Mouse (Mus musculus) olfactory bulb, adult 2 months (tissue): ENCODE measurements around the gene Gabrr2.

ENCODE experiments used
- CTCF ChIP-seq: fragments of 200-500 bp; IDR thresholded peaks from 2 replicates; pipeline ENCODE4 v1.5.1; 2012; ENCODE audit warnings: low read depth, mild to moderate bottlenecking, low read length, moderate library complexity; ENCODE audit not compliant: insufficient read depth
- POLR2A ChIP-seq: fragments of 200-500 bp; IDR thresholded peaks from 2 replicates; pipeline ENCODE4 v1.6.1; 2012; ENCODE audit warnings: mild to moderate bottlenecking, low read depth, low read length, moderate library complexity; ENCODE audit not compliant: insufficient read depth

GRCm38 (mm10) chr4:33032045-33032444 lies 30.8 kb upstream of the Gabrr2 start:
- no peak for TF ChIP-seq CTCF
- no peak for TF ChIP-seq POLR2A
